Mouse (Mus musculus): Measurements from ENCODE around the gene Ssbp1.

Ssbp1 gene

GRCm38 (mm10) chr6:40470916-40471719 lies at the start of gene Ssbp1:
Gene Ssbp1, plus strand, starts transcription at chr6:40471352.
- DNase-seq (ENCODE audit: low spot score): peak; percentile 83

DNA sequence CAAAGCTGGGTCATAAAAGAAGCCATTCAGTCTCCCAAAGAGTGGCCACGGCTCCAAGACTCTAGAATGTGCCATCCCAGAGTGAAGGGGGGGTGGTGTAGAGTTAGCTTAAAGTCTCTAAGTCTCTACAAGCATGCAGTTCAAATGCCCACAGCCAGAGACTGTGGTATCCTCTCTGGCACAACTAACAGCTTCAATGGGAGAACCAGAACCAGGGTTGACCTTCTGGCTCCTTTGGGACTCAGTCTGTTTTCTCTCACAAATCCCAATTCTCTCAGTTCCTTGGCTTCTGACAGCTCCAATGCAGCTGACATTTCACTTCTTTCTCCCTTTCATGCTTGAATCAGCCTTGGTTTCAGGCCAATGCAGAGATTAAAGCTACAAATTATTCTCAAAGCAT lies 48.1 kb upstream of the Ssbp1 start:
- no peak for DNase-seq (ENCODE audit: low spot score)

DNA sequence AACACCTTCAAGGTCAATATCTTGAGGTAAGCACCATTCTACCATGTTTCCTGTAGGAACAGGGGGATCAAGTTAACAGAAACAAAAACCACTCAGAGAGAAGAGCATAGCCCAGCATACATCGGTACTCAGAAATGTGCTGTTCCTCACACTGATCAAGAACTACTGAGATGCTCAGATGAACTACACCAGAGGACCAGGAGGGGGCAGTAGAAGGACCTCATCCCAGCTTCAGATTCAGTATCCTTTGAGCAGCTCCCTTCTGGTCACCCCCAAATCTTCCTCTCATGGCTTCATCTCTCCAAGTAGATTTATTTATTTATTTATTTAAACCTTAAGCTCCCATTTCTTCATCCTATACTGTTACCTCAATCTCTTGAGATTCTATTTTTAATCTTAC lies 47.4 kb upstream of the Ssbp1 start:
- DNase-seq (ENCODE audit: low spot score): peak; percentile 36

GRCm38 (mm10) chr6:40427441-40427840 lies 43.7 kb upstream of the Ssbp1 start:
- DNase-seq (ENCODE audit: low spot score): no peak

DNA sequence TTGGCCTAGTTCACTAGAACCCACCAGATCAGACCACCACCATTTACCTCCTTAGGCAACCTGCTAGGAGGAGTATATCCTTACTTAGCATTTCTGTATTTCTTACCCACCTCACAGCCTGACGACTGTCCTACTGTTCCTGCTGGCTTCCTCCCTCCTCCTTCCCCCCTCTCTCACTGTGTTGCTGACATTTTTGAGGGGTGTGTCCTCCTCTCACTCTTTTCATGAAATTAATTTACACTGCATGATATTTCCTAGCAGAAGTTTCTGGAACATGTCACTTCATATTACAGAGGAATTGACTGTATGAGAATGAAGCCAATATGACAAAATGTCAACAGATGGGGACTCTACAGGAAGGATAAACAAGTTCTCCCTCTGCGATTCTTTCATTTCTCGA lies 42.5 kb upstream of the Ssbp1 start:
- DNase-seq (ENCODE audit: low spot score): no peak

DNA sequence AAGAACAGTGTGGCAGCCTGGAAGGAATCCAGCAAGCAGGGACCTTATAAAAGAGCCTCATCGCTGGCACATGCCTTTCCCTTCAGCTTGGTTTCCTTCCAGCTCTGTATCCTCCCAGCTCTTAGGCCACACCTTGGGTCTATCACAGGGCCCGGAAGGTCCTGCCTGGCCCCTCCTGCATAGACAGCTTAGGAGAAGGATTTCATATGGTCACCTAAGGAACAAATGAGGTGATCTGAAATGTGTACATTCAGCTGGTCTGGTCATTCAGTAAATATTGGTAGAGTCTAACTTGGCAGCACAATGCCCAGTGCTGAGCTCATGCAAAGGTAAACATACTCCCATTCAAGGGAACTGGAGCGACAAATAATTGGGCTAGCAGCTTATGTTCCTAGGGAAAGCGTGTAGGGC lies 41.6 kb upstream of the Ssbp1 start:
- DNase-seq (ENCODE audit: low spot score): no peak

DNA sequence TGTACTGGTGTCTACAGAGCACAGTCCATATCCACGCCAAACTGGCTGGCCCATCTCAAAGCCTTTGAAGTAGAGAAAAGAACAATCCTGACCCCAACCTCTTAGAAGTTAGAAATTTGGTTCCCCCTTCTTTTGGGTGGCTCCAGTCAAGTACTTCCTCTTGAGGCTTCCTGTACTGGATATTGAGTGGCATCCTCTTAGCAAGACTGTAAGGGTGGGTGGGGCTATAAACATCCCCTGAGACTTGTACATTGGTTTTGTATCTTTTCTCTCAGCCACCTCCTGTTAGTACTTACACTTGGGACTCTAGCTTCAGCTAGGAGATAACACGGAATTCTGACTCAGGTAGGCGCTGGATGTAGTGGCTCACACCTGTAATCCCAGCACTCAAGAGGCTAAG lies 40.9 kb upstream of the Ssbp1 start:
- no peak for DNase-seq (ENCODE audit: low spot score)

DNA sequence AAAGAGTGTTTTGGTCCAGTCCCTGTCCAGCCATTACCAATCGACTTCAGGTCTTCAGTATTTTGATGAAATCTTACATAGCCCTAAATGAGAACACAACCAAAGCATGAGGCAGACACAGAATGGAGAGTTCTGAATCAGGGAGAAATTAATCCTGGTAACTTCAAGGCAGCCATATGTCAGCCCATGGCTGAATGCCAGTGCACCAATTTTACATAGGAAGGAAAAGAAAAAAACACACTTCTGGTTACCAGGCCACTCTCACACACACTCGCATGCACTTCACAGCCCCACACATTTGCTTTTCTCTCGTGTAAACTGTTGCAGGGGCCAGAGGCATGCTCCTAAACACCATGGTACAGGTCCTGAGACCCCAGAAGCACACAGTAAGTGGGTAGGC lies 40.3 kb upstream of the Ssbp1 start:
- no peak for DNase-seq (ENCODE audit: low spot score)

DNA sequence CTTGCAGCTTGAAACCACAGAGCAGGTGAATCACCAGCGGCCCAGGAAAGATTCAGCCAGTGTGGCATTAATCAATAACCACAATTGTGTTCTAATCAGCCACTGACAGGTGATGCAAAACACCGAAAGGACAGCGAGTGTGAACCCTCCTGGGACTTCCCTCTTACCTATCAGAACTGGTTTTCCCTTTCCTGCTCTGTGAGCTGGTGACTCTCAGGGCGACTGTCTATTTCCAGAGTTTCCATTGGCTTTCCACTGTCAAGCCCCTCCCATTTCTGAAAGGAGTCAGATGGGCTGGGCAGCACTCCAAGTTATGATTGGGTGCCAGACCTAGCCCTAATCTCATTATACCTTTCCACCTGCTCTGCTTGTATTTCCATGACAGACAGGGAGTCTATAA lies 39.8 kb upstream of the Ssbp1 start:
- no peak for DNase-seq (ENCODE audit: low spot score)

GRCm38 (mm10) chr6:40431812-40432211 lies 39.3 kb upstream of the Ssbp1 start:
- DNase-seq (ENCODE audit: low spot score): no peak

DNA sequence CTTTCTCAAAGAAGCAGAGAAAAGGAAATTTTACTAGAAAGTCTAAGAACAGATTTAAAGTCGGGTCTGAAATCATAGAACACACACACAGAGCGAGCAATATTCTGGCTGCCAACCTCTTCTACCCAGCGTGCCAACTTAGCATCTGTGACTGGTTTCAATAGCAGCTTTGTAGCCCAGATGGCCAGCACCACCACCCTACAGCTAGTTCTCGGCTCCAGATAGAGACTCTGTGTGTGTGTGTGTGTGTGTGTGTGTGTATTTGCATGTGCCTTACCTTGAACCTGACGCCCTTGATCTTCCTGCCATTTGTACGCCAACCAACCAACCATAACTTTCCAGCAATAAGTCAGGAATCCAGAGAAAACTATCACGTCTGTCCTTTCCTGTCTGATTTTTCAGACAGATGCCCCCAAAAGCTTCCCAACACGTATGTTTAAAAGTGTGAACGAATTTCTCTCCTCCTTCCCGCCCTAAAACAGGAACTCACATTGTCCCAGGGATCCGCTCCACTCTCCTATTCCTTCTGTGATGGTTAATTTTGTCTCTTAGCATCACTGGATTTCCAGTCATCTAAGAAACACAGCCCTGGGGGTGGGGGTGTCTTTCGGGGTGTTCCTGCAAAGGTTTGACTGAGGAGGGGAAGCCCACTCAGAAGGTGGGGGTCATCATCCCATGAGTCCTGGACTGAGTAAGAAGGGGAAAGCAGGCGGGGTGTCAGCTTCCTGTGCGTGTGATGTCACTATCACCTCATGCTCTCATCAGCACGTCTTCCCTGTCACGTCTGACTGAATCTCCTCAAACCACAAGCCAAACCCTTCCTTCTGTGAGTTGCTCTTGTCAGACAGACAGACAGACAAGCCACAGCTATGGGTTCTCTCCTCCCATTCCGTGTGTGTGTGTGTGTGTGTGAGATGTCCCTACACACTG lies 38.5 kb upstream of the Ssbp1 start:
- no peak for DNase-seq (ENCODE audit: low spot score)

DNA sequence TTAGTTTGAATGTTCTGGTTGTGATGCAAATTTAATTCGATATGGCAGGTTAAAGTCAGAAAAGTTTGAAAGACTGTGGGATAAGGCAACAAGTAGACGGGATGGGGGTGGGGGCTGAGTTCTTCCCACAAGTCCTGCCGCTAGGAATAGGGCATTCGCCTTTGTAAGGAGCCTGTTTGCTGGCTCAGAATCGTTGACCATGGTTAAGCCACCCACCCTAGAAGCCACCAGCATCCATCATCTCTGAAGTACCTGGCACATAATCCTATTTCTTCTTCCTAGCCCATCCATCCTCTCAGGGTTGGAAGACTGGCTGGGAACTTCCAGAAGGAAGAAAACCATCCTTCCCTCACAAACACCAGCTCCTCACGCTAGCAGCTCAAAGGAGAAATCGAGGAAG lies 36.5 kb upstream of the Ssbp1 start:
- no peak for DNase-seq (ENCODE audit: low spot score)

GRCm38 (mm10) chr6:40435151-40436046 lies 35.8 kb upstream of the Ssbp1 start:
- peak; percentile 31 for DNase-seq (ENCODE audit: low spot score)

DNA sequence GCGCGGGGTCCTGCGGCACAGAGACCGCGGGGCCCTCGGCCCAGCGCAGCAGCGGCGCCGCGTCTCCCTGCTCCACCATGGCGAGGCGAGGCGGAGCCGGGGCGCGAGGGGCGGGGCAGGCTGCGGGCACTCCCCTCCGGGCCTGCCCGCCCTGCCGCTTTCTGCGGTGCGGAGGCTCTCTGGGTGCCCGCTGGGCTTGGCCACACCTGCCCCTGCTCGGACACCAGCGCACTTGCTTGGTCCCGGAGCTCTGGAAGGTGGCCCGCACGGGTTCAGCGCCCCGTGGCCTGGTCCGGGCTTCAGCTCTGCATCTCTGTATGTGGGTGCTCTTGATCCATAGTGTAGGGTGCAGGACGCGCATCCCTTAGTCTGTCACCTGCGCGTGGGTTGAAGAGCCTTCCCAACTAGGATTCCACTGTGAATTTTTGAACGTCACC lies 35.1 kb upstream of the Ssbp1 start, which contains the start of gene E330009J07Rik:
Gene E330009J07Rik (minus strand): TSS at position 89 of the 437 bp plus-strand sequence.
- DNase-seq (ENCODE audit: low spot score): peak; percentile 86

DNA sequence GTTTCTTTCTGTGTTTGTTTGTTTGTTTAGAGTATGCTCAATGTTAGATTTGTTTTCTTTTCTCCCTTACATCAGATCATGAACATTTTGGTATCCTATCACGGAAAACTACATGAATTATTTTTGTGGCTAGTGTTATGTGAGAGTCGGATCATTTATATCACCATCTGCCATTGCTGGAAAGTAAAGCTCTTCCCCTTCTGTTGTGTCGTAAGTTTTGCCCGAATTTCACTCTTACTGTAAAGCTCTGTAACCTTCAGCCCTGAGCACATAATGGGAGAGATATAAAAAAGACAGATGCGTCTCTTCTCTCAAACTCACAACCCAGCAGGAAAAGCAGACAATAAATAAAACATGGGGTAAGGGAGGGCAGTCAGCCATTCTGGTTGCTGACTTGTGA lies 32.2 kb upstream of the Ssbp1 start, which contains the start of gene Wee2:
Gene Wee2 (plus strand): TSS at position 153 of the 400 bp plus-strand sequence.
- no peak for DNase-seq (ENCODE audit: low spot score)

DNA sequence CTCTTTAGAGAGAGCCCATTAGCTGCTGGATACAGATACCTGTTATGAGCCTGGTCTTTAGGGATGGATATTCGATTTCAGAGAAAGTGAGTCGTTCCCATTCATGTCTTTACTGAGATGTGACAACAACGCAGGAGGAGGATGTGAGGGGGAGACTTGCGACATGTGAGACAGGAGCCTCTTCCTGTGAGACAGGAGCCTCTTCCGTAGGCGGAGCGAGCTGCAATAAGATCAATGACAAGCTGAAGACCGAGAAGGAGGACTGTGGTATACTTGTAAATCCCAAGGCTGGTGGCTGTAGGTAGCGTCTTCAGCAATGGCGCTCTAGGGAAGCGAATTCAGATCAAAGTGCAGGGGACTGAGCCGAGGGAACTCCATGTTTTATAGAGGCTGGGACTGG lies 31.4 kb upstream of the Ssbp1 start:
- DNase-seq (ENCODE audit: low spot score): no peak

DNA sequence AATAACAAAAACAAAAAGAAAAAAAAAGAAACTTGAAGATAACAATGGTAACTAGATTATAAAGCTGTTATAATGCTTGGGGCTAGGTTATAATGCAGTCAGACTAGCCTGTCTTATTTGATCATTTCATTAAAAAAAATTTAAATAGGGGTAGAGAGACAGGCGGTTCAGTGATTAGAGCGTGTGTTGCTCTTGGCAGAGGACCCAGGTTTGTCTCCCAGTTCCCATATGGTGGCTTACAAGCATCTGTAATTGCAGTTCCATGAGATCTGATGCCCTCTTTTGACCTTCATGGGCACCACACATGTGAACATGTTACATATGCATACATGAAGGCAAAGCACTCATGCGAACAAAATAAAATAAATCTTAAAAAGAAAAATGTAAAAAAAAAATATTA lies 29.9 kb upstream of the Ssbp1 start:
- no peak for DNase-seq (ENCODE audit: low spot score)

DNA sequence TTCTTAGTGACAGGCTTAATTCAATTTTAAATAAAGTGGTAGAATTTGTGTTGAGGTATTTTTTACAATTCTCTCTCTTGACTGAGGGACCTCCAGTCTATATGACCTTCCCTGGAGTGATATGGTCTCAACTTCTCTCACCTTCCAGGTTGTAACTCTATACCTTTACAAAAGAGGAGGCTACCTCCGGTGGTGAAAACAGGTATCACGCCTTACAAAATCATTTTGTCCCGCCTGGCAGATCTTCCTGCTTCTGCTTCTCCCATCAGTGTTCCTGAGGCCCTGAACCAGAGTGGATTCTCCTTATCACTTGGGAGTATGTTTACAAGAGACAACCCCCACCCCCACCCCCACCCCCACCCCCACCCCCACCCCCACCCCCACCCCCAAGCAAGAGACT lies 29.4 kb upstream of the Ssbp1 start:
- no peak for DNase-seq (ENCODE audit: low spot score)

GRCm38 (mm10) chr6:40443281-40443928 lies 27.7 kb upstream of the Ssbp1 start:
- DNase-seq (ENCODE audit: low spot score): no peak

DNA sequence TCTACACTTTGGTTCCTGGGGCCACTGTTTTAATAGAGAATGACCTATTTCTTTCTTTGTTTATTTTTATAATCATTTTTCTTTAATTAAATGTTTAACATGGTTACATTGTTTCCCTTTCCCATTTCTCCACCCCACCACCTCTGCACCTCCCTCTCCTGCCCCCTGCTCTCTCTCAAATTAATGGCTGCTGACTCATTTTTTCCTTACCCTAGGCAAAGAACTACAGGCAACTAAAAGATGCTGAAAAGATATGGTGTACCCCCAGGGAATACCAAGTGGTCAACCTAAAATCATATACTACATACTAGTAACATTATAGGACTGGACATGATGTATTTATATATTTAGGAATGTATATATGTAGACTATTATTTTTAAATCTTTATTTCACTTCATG lies 22.5 kb upstream of the Ssbp1 start:
- DNase-seq (ENCODE audit: low spot score): no peak

DNA sequence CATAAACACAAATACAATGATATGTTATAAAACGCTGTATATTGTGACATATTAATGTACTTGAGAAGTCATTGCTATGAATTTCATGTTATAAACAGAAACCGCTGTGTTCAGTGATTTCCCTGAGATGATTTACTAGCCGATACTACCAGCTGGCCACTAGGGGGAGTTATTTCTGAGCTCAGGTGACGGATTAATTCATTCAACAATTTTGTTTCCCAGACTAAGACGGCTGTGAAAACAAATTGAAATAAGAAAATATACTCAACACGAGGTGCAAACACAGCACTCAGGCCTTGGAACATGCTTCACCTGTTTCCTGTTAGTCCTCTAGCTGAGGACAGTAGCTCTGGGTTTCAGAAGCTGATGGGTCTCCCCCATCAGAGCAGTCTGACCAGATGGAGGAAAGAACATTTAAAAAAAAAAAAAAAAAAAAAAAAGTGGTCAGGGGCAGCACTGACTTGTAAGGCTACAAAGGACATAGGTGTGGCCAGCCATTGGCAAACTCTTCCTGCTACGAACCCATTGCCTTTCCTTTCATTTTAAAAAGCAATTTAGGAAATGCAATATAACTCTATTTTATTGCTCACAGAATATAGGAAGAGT lies 16.6 kb upstream of the Ssbp1 start:
- no peak for DNase-seq (ENCODE audit: low spot score)
